Mouse (Mus musculus) urinary bladder, postnatal 4 days (tissue): ENCODE data around the gene Eddm3b.

Experiments
- DNase-seq, 2 experiments: peaks; one replicate each; pipeline ENCODE4 v3.0.0; 2021 to 2022; ENCODE audit warnings: low spot score in 2 of 2

Gene Eddm3b

GRCm38 (mm10) chr14:51094096-51094875 lies 19.9 kb upstream of the Eddm3b start:
- no peak for DNase-seq

DNA sequence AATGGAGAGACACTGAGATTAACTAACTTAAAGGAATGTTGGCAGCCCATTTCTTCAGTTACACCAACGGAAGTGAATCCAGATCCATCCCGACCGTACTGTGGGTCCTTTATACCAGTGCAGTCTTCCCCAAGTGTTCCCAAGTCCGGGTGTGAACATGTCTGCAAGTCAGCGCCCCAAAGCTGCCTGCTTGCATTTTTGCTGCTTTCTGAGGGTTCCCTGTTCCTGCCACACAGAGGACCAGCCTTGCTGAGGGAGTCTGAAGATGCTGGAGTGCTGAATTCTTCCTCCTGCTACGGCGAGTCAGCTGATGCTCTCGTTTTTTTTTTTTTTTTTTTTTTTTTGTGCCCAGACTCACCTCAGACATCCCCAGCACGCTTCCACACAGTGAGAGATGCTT lies 19.3 kb upstream of the Eddm3b start:
- DNase-seq, result no peak

DNA sequence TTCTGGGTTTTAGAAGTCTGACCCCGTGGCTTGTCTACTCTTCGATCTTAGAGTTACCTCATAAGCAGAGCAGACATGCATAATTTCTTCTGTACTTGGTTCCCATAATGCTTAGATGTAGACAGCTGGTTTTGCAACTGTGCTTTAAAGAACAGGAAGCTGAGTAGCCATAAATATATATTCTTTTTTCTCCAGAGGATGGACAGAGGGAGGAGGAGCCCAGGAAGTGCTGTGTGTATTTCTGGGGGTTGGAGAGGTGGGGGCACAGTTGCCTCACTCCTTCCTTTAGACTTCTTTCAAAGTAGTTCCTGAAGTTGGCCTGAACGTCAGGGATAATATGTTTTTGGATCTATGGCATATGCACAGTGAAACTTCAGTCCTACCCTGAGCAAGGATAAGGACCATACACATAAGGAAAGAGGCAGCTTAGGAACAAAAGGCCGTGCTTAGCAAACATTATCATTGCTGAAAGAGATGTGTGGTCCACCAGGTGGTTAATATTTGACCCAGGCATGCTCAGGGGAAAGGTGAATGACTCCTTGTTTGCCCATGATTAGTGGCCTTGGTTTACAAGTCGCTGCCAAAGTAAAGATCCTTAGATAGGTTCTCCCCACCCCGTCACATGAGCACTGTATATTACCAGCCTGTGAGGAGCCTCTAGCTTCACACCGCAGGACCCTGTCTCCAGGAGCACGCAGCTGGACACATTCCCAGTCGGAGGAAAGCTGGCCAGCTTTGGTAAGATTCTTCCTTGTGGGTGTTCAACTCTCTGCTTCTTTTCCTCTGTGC lies 18.3 kb upstream of the Eddm3b start:
- no peak for DNase-seq

- DNase-seq, result peak in 1 of 2 experiments; percentile 68
Measured at GRCm38 (mm10) chr14:51098300-51098699, 15.9 kb upstream of the Eddm3b start.

DNA sequence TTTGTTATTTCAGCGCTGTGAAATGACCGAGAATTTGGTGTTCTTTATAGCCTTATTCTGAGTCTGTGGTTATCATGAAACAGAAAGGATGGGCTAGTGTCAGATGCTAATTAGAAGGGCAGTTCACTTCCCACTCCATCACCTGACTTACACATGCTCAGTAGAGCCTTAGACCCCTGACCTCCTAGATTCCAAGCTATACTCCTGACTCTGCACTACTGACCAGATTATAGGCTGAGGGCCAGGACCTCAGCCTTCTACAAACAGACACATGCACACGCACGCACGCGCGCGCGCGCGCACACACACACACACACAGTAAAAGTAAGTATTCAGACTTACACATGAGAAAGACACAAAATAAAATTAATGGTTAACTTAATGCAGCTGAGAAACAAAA lies 15.3 kb upstream of the Eddm3b start:
- DNase-seq, result no peak

DNA sequence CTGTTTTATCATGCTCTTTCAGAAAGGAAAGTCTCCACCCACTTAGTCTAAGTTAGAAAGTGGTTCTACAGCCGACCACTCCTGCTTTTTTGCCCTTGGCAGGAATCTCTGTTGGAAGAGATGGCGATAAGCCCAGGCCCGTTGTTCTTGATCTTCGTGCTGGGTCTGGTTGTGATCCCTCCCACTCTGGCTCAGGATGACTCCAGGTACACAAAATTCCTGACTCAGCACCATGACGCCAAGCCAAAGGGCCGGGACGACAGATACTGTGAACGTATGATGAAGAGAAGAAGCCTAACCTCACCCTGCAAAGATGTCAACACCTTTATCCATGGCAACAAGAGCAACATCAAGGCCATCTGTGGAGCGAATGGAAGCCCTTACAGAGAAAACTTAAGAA lies 12.9 kb upstream of the Eddm3b start:
- no peak for DNase-seq

DNA sequence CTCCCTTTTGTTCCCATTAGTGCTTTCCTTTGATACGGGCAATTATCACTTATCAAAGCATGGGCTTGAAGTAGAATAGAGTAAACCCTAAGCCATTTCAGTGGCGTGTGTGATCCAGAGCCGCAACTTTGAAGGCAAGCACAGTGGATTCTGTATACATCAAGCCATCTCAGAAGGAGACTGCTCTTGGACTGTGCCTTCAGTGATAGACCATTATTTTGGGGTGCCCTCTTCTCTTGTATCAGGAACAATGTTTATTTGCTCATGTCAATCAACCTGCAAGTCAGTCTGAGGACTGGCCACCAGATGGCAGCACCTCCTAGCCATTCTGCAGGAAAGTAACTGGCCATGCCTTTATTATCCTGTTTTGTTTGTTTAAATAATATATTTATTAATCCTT lies 11.0 kb upstream of the Eddm3b start:
- peak; percentile 39 to 73 for DNase-seq

DNA sequence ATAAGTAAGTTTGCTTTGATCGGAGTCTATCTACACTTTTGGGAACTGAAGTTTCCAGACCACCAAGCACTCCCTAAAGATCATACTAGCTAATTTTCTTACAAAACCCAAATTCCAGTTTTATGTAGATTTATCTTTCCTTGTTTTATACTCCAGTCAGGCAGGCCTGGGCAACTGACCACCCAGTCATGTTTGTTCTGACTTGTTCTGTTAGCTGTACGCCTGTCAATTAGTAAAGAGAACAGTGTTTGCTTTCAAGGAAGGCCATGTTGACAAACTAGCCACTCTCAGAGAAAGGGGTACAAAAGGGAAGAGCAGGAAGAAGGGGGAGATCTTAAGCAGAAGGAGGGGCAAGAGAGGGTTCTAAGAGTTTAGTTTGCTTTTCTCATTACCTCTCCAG lies 9.9 kb upstream of the Eddm3b start:
- DNase-seq, result no peak

DNA sequence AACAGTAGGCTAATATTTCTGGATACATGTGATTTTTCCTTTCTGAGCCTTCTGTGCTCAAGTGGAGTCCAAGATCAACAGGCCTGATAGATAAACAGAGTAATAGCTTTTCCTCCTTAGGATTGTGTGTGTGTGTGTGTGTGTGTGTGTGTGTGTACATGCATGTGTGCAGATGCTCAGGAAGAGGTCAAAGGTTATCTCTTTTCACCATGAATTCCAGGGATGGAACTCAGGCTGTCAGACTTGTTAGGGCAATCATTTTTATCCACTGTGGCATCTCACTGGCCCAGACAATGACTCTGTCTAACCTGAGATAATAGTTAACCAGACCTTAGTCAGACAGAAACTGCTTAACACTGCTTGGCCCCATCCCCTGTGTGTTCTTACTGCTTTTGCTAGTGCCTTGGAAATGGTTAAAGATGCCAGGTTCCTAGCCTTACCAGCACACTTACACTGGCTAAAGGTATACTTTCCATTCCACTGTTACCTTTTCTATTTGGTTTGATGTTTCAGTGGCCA lies 7.7 kb upstream of the Eddm3b start:
- no peak for DNase-seq

GRCm38 (mm10) chr14:51111966-51112365 lies 2.3 kb upstream of the Eddm3b start:
- DNase-seq, result no peak

- no peak for DNase-seq
Measured at GRCm38 (mm10) chr14:51113476-51113875, 750 bp upstream of the Eddm3b start.

- no peak for DNase-seq
Measured at GRCm38 (mm10) chr14:51125684-51126083, 11.5 kb downstream of the Eddm3b start.

DNA sequence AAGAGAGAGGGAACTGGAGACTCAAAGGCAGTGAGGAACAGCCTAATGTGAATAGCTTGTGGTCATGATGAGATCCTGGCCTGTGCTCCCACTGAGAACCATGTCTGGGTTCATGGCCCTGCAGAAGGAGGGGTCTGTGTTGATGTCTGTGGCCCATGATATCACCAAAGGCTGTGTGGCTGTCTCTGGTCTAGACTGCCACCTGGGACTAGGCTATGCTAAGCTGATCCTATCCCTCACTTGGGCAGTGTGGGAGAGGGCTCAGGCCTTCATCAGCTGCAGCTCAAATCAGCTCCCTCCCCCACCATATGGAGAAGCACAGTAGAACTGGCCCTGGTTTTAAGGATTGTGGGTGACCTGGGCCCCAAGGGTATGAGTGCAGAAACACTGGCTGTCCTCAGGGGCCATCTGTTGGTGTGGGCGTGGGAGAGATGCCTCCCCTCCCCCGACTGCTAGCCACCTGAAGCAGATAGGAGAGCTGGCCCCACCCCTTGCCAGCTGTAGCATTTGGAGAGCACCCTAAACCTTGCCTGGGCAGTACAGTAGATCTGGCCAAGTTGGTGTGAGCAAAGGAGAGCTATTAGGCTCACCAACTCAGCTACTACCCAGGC lies 13.5 kb downstream of the Eddm3b start:
- DNase-seq, result no peak

GRCm38 (mm10) chr14:51128775-51129623 lies 14.8 kb downstream of the Eddm3b start:
- DNase-seq, result no peak

GRCm38 (mm10) chr14:51129624-51129975 lies 15.4 kb downstream of the Eddm3b start:
- no peak for DNase-seq

DNA sequence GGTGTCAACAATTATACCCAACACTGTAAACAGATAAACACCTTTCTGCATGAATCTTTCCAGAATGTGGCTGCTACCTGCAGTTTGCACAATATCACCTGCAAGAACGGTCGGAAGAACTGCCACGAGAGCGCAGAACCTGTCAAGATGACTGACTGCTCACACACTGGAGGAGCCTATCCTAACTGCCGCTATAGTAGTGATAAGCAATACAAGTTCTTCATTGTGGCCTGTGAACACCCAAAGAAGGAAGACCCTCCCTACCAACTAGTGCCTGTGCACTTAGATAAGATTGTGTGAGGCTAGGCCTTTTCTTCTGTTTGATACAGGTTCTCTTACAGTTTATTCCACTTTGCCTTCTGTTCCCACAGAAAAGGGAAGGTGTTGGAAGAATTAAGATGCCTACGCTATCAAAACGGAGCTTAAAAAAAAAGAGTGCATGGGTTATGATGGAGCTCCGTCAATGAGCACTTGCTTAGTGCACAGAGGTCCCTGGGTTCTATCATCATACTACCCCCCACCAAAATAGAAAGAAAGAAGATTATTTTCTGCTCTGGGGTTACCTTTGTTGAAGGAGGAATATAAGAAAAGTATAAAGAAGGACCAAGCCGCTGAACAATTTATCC lies 16.2 kb downstream of the Eddm3b start:
- DNase-seq, result no peak

GRCm38 (mm10) chr14:51131086-51131815 lies 17.0 kb downstream of the Eddm3b start:
- no peak for DNase-seq

DNA sequence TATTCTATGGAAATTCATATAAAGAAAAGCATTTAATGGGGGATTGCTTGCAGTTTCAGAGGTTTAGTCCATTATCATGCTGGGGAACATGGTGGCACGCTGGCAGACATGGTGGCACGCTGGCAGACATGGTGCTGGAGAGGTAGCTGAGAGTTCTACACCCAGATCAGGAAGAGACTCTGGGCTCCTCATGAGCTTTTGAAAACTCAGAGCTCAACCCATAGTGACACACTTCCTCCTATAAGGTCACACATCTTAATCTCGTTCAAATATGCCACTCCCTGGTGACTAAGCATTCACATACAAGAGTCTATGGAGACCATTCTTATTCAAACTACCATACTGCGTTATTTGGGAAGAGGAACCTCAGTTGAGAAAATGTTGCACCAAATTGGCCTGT lies 18.1 kb downstream of the Eddm3b start:
- DNase-seq, result no peak

DNA sequence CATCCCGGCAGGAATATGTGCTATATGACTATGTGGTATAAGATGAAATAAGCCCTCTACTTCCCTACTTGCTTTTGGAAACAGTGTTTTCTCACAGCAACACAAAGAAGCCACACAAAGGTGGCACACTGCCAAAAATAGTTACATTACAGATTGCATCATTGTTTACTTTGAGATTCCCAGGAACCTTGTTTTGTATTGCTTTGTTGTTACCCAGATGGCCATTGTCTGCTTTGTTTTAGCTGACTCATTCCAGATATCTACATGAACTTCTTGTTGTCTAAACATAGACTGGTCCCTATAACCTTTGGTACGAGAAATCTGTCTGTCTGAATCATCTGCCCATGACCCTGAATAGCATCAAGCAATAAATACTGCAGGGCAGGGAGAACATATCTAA lies 26.1 kb downstream of the Eddm3b start:
- no peak for DNase-seq

DNA sequence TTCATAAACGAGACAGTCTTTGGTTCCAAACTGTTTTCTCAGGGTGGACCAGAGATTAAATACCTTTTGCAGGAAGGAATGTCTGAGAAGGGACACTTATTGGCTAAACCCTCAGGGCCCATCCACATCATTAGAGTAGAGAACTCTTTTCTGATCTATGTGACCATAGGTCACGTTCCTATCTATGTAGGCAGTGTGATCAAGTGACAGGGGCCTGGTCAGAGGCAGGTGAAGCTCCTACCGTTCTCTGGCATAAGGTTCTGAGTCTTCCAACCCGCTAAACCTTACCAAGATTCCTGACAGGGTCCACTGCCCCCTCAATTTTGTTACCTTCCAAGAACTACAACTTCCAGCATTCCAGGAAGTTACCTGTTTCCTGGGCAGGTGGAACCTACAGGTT lies 27.9 kb downstream of the Eddm3b start:
- no peak for DNase-seq

- no peak for DNase-seq
Measured at GRCm38 (mm10) chr14:51142568-51142967, 28.3 kb downstream of the Eddm3b start.
